Mouse (Mus musculus) liver, postnatal 0 days (tissue): ENCODE data around the gene Espn.

ENCODE experiments used
- CTCF ChIP-seq: sonication (generic); IDR thresholded peaks from 2 replicates; pipeline ENCODE4 v1.5.1; 2016; ENCODE audit warnings: antibody characterized with exemption, low read depth
- EP300 ChIP-seq: IDR thresholded peaks from 2 replicates; pipeline ENCODE4 v1.6.1; 2016; ENCODE audit warnings: antibody characterized with exemption, low read depth, mild to moderate bottlenecking

- no peak for TF ChIP-seq CTCF
- no peak for TF ChIP-seq EP300
These were observed 26.9 kb upstream of the Espn start for GRCm38 (mm10) chr4:152178916-152179705.
